Mouse (Mus musculus) lung, postnatal 14 days (tissue): ENCODE data around the gene Cacna1a.

Source experiments
- DNase-seq: peaks from one replicate; pipeline ENCODE4 v3.0.0; 2021

The Cacna1a gene

DNA sequence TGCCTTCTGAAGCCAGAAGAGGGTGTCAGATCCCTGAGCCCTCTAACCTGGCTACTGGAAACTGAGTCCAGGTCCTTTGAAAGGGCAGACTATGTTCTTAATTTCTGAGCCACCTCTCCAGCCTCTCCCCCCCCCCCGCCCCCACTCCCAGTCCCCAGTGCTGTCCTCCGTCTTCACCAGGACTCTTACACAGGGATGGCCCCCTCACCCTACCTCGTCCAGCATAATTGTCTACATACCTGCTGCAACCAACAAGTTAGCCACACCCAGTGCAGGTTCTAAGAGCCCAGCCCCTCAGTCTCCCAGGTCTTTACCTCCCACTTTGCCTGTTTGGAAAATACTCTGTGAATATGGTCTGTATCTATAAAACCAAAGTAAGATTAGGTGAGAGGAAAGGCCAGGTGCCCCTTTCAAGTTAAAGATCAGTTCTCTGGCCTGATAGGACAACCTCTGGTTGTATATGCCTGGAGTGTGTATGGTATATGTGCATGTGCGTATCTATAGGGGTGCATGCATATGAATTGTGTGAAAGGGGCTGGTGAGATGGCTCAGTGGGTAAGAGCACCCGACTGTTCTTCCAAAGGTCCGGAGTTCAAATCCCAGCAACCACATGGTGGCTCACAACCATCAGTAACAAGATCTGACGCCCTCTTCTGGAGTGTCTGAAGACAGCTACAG is 252.5 kb downstream of the Cacna1a start:
- no peak for DNase-seq

- no peak for DNase-seq
These were observed 253.5 kb downstream of the Cacna1a start for GRCm38 (mm10) chr8:84641578-84642361.

- DNase-seq, result no peak
These were observed 254.8 kb downstream of the Cacna1a start for GRCm38 (mm10) chr8:84643019-84643418.

- DNase-seq, result no peak
These were observed 258.6 kb downstream of the Cacna1a start for GRCm38 (mm10) chr8:84646800-84647199.

GRCm38 (mm10) chr8:84647461-84647901 is 259.2 kb downstream of the Cacna1a start:
- no peak for DNase-seq

DNA sequence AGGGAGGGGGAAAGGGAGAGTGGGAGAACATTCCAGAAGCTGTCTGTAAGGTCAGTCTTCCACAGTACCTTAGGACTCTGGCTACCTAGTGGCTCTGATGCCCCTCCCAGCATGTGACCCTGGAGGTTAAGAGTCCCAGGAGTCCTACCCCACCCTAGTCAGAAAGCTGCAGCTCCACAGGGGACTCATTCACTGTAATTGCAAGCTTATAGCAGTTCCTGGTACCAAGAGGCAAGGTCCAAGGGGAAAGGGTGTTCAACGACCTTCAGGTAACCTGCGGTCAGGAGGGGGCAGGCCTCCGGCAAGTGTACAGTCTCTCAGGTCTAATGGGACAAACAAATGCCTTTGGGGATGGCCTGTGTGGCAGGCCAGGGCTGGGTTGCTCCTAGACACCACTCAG is 262.0 kb downstream of the Cacna1a start:
- no peak for DNase-seq

DNA sequence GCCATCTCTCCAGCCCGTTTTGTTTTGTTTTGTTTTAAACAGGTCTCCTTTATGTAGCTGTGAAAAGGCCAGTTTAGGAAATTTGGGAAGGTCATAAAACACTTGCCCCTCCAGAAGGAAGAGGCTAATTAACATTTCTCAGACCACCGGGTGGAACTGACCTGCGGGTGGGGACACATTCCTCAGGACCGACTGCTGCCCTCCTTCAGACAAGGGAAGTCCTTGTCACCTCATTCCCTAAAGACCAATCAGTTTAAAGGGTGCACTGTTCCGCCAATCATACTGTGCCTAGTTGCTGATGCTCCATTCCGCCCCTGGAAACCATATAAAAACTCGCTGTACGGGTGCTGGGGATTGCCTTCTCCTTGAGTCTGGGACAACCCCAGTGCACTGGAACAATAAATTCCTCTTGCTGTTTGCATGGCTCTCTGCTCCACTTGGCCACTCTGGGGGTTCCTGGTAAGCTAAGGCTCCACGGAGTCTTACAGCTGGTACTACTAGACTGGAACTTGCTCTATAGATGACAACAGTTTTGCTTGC is 264.9 kb downstream of the Cacna1a start:
- no peak for DNase-seq

DNA sequence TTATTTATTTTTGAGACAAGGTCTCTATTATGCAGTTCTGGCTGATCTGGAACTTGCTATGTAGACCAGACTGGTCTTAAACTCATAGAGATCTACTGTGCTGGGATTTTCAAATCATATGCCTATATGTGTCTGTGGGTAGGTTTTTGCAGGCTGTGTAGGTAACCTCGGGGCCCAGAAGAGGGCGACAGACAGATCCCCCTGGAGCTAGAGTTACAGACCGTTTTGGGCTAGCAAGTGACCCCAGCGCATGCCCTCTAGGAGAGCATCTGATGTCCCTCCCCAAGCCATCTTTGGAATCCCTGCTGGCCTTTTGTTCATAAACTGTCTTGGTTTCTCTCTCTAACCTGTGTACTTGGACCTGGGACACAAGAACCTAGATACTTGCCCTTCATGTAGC is 266.4 kb downstream of the Cacna1a start:
- DNase-seq, result no peak

- DNase-seq, result peak; percentile 58
These were observed 267.3 kb downstream of the Cacna1a start for GRCm38 (mm10) chr8:84655336-84656190.

DNA sequence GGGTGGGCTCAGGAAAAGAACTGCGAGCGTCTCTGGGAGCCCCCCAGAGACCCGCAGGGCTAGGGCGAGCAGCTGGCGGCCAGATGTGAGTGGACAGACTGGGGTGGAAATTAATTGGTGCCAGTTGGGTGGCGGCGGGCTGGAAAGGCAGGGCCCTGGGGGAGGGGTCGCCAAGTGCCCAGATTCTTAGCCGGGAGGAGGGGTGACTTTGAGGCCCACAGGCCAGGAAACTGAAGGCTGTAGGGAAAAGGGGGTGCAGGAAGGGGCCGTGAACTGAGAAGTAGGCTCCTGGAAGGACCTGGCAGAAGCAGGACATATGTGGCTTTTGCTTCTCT is 267.9 kb downstream of the Cacna1a start:
- no peak for DNase-seq

DNA sequence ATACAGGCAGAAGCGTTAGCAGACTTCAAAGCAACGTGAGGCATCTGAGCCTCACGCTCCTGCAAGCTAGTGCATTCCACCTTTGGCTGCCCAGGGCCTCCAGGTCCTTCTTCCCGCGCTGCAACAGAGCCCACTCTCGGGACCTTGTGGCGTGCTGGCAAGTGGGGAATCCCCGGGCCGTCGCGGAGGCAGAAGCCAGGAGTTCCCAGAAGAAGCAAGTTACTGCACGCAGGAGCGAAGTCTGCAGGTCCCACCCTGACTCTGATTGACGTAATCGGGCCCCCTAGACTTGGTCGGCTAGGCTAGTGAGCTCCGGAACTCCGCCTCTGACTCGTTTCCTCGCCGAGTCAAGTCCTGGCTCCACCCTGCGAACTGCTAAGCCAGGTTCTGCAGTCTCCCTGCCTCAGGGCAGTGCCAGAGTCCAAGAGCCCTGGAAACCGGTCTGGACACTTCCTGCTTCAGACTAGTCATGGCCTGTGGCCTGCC is 268.4 kb downstream of the Cacna1a start:
- peak; percentile 86 for DNase-seq

- no peak for DNase-seq
These were observed 269.0 kb downstream of the Cacna1a start for GRCm38 (mm10) chr8:84657203-84657602.

DNA sequence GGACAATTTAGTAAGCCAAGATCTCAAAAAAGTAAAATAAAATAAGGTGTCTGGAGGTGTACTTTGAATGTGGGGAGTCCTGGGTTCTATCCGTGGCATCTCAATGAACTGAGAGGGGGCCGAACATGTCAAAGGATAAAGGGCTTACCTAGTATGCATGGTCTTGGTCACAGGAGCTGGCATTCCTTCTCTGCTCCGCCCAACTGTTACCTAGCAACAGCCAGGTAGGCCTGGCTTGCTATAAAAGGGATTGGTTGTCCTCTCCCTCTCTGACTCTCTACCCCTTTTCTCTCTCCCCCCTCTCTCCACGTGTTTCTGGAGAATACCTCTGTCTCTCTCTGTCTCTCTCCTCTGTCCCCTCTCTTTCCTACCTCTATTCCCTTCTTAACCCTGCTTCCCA is 269.4 kb downstream of the Cacna1a start:
- DNase-seq, result no peak

DNA sequence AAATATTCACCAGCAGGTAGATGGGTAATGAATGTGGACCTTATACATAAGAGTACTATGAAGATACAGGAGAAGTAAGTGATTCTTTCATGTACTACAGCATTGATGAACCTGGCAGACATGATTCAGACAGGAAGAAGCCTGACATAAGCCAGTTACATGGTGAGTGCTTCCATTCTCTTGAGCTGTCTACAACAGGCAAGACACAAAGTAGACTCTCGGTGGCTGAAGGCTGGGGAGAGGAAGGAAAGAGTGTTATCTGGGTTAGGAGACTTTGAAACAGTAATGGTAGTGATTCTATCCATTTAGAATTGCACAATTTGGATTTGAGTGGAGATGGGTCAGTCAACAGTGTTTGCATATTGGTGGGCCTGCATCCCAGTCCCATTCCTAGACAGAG is 270.7 kb downstream of the Cacna1a start:
- no peak for DNase-seq

DNA sequence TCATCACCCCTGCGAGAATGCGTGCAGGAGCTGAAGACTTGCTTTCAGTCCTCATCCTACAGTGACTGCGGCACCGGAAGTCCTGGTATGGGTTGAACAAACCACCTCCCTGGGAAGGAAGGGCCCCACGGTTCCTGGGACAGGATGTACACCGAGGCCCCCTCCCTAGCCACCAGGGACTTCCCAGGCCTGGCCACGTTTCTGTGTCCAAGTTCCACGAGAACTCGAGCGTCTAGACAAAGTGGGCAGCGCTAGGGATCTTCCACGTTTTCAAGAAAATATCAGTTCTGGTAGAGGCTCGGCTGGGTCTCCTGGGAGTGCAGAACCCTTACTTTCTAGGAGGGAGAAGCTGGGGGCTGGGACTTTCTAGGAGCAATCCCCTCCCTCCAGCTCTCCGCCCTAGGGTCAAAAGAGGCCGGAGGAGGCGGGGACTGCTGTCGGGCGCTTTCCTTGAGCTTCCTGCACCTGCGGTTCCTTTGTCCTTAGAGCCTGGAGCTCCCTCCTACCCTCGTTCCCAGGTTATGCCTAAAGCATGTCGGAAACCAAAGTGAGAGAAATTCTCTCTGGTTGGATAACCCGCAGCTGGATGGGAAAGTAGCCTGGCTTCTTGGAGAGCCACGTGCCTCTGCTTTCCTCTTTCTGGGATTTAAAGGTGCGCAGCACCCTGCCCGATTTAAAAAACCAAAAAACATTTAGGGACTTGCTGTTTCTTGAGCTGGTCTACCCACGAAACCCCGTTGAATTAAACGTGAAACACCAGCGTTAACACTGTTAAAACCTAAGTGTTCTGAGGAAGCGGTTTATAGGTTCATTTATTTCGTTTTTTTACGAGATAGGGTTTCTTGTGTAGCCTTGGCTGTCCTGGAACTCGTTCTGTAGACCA is 271.9 kb downstream of the Cacna1a start:
- peak; percentile 74 for DNase-seq

GRCm38 (mm10) chr8:84660819-84661457 is 272.7 kb downstream of the Cacna1a start:
- DNase-seq, result peak; percentile 79

- peak; percentile 96 for DNase-seq
These were observed 273.2 kb downstream of the Cacna1a start for GRCm38 (mm10) chr8:84661458-84661871.

GRCm38 (mm10) chr8:84661961-84662571 is 273.8 kb downstream of the Cacna1a start:
- peak; percentile 50 for DNase-seq

GRCm38 (mm10) chr8:84662581-84663065 is 274.4 kb downstream of the Cacna1a start, which contains the start of gene Ier2:
TSS of gene Ier2 (minus strand) at chr8:84662852.
- DNase-seq, result peak; percentile 97

GRCm38 (mm10) chr8:84663483-84664327 is 275.5 kb downstream of the Cacna1a start:
- peak; percentile 98 for DNase-seq
